Mouse (Mus musculus) v-Abl transformed pro-B cells (cell line): ENCODE results near the gene Greb1.

Experiments used
- in situ Hi-C, 2 experiments: fragments of 400-800 bp; cut with MboI; formaldehyde crosslinking; loops; one replicate each; pipeline ENCODE4 v1.15.1; 2025; ENCODE audit not compliant: unreplicated experiment in 2 of 2

Greb1 gene

DNA sequence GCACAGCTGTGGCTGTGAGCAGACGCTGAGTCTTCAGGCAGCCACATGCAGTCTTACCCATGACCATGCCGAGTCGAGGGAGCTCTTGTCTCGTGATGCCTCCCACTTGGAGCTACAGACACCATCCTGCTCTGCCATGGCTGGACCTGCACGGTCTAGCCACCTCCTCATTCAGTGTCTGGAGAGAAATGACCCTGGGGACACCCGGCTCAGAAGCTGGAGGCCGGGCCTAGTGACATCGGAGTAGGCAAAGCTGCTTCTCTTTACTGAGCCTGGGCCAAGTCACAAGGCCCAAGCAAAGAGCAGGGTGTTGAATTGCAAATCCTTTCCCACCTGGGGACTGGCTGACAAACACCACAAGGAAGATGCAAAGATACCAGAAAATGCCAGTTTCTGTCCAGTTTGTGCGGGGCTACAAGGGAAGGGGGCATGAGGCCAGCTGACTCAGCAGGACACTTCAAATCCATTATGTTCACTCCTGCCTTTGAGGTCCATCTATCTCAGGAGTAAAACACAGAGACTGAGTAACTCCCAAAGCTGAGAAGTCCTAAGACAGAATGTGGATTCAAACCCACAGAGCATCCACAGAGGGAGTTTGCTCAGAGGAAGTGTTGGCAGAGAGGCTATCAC is 153.8 kb downstream of the Greb1 start:
- in situ Hi-C loops, result no loop called here

DNA sequence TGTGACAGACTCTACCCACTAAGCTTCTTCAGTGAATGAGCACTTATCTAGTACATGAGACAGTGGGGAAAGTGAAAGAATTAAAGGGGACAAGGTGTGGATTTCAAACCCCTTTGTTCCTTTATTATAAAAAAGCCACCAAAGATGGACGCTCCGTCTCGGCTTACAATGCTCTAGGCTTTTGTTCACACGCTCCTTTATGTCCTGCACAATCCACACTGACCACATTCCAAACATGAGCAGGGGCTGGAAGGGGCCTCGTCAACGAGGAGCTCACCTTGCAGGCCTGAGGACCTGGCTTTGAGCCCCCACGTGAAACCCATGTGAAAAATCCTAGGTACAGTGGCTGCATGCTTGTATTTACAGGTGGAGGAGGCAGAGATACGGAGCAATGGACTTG is 156.0 kb downstream of the Greb1 start:
- in situ Hi-C loops, result no loop called here

DNA sequence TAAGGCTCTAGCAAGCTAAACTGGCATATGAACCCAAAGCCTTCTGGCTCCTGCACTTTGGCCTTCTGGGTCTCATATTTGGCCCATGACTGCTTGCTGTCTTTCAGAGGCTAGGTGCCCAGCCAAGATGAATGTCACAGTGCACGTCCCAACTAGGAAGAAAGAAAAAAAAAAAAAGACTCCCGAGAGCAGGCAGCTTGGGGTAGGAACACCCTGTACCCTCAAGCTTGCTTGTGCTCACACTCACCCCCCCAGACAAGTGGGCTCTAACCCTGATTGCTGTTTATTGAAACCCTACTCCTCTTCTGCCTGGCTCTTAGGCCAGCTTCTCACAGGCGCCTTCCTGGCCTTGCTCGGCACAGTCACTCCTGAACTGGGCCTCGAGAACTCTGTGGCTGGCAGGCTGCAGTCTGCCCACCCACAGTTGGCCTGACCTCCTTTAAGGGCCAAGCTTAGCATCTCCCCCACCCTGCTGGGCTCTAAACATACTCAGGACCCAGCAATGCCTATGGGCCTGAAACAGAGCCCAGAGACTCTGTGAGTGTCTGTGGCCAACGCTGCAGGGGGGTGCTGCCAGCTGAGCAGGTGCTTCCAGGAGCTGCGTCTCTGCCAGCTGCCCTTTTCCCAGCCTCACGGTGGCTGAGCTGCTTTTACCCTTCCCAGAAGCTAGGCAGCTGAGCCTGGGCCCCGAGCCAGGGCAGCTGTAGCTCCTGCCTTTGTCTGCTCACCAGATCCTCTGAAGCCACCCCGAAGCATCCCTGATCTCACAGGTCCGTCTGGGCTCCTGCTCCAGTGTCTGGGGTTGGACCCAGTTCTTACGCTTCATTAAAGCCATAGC is 157.0 kb downstream of the Greb1 start:
- in situ Hi-C loops, result no loop called here

DNA sequence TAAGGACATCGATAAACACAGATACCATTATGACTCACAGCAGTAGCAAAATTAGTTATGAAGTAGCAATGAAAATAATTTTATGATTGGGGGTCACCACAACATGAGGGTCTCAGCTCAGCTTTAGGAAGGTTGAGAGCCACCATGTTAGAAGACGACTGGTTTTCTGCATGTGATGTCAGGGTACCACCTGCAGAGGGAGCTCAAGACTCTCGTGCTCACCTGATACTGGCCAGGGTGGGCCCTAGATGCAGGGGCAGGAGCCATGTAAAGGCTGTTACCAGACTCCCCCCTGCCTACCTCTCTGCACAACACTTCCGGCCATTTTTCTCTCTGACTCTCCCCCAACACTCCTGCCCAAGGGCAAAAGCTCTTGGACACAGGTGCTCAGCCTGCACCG is 158.7 kb downstream of the Greb1 start:
- in situ Hi-C loops, result no loop called here

DNA sequence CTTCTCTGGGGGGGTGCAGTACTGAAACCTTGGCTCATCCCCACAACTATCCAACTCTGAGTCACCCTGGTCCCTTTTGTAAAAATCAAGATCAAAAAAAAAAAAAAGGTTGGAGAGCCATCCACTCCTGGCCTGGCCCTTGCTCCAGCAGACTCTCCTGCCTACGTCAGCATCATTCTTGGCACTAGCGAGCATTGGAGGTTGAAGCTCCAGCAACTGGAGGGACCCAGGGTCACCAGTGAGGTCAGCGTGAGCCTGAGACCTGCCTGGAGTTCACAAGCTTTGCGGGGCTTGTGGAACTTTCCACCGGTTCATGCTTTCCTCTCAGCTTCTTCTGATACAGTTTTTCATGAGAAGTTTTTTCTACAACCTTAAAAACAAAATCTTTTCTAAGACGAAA is 160.6 kb downstream of the Greb1 start:
- in situ Hi-C loops, result no loop called here

DNA sequence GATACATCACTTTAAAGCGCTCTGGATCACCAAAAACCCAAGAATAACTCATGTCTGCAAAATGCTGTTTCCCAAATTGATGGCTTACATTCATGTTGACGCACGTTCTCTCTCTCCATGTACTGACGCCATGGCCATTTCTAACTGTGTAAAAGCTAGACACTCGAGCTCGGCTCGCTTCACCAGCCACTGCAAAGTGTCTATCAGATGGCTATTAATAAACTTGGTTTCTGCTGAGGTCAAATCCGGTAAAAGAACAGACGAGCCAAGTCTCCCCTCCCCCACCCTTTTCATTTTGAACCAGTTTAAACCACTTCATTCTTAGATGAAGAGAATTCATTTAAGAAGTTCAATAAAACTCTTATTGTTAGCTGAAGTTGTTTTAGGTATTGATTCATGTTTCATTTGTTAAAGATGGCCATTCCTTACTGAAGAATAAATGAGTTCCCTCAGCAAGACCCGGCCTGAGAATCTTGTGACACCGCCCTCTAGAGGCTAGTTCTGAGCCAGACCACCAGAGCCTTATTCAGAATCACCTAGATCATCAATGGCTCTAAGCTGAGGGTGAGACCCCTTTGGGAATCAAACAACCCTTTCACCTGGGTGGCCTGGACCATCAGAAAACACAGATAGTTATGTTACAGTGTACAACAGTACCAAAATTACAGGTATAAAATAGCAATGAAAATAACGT is 161.5 kb downstream of the Greb1 start:
- in situ Hi-C loops, result no loop called here

DNA sequence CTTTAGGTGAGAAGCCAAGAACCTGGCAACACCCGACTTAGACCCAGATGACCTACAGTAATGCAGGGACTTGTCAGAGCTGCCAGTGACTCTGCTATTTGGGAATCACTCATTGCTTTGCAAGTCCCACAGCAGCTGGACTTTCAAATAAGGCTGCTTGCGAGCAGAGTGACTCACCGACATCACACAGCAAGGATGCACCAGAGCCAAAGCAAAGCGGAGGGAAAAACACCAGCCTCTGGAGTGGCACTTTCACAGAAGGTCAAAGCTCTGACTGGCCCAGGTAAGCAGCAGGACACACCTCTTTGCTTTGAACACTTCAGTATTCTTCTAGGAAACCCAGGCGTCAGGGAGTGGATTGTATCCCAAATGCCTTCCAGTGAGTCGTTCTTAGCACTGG is 164.9 kb downstream of the Greb1 start:
- in situ Hi-C loops, result no loop called here

DNA sequence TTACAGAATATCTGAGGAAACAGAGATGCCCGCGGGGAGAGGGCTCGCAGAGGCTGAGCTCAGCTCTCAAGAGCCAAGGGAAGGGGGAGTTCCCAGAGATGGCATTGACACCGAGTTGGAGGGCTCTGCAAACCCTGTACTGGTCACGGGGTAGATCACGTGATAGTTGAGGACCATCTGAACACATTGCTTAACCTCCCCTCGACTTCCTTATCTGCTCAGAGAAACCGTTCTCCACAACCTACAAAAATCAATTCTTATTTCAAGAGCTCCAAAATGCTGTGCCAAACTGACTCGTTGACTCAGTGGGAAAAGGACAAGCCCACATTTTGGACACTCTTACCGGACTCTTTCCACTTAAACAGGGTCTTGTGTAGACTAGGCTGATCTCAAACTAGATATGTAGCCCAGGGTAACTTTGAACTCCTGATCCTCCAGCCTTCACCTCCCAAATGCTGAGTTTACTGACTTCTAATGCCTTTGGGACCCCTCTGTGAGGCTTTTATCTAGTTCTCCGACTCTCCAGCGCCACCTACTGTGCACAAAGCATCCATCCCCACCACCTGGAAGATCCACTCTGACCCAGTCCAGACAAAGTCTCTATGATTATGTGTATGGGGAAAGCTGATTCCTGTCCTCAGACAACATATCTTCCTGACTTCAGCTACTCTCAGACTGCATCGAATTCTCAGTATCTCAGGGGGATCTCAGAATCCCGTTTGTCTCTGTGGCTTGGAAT is 166.4 kb downstream of the Greb1 start:
- in situ Hi-C loops, result loop anchor here (5.0 kb wide), 3 partner anchors 62 to 1097 kb away; no protein-coding TSS in a partner anchor

DNA sequence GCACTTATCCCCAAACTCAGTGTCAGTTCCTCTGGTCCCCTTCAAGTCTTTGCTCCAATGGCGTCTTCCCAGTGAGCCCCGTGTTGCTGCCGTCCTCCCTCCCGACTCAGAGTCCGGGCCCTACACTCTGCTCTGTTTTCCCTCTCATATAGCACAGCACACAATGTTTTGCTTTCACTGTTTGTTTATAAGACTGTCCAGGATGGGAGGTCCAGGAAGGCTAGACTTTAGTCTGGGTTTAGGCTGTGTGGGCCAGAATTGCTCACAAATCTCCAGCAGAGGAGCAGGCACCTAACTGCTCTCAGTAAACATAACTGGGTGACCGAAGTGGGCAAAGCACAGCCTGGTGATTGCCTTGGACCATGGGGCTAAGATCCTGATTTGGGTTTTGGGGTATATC is 167.5 kb downstream of the Greb1 start:
- in situ Hi-C loops, result loop anchor here (5.0 kb wide), 3 partner anchors 61 to 1096 kb away; no protein-coding TSS in a partner anchor

DNA sequence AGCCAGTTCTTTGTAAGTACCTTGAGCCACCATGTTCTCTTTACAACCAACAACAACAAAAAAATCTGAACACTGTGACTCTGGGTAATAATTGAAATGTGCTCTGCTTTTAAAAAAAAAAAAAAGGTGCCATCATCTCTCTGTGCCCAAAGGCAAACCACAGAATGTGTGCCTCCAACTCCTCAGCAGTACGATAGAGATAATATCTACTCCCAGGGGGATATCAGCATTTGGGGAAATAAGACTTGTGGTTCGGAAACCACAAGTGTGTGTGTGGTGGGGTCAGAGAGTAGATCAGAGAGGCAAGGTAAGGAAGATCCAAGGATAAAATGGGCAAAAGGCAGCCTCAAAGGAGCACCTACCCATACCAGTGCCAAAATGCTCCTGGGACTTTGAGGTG is 169.3 kb downstream of the Greb1 start:
- in situ Hi-C loops, result loop anchor here (5.0 kb wide), 3 partner anchors 59 to 1094 kb away; no protein-coding TSS in a partner anchor

DNA sequence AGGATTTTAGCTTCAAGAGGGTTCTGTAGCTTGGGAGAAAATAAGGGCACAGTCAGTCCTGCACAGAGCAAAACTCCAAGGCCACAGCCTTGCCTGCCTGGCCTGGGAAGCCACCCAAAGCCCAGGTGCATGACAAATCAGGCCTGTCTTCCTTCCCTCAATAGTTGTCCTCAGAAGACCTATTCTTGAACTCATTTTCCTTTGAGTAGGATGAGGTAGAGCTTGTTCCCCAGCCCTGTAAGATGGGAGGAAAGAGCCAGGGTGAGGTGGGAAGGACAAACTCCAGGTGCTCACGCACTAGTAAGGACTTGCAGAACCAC is 169.9 kb downstream of the Greb1 start:
- in situ Hi-C loops, result loop anchor here (5.0 kb wide), 3 partner anchors 59 to 1094 kb away; no protein-coding TSS in a partner anchor

DNA sequence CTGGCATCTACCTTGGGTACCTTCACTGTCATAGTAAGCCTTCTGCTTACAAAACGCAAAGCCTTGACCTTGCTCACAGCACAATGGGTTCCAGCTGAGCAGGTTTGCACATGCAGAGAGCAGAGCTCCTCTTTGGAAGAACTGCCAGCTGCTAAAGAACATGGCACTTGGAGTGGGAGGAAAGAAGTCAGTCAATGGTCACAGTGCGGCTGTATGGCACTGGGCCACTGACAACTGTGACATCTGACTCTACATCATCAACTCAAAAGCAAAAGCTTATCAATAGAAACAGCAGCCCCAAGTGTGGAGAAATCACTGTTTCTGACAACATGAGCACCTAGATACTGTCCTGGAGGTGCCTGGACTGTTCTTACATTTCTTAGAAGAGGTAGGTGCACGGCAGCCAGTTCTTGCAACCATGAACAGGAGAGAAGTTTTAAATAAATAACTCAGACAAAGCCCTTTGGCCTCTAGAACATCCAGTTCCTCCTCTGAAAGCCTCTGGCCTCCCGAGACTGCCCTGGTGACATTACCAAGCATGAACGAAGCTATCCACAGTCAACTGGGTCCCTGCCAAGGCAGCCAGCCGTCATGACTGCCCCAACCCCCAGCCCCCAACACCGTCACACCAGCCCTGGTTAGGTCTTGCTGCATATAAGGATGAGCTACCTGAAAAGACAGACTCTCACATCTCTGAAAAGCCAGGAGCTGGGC is 170.4 kb downstream of the Greb1 start:
- in situ Hi-C loops, result loop anchor here (5.0 kb wide), 3 partner anchors 58 to 1093 kb away; no protein-coding TSS in a partner anchor
